In the genomic region with DNA sequence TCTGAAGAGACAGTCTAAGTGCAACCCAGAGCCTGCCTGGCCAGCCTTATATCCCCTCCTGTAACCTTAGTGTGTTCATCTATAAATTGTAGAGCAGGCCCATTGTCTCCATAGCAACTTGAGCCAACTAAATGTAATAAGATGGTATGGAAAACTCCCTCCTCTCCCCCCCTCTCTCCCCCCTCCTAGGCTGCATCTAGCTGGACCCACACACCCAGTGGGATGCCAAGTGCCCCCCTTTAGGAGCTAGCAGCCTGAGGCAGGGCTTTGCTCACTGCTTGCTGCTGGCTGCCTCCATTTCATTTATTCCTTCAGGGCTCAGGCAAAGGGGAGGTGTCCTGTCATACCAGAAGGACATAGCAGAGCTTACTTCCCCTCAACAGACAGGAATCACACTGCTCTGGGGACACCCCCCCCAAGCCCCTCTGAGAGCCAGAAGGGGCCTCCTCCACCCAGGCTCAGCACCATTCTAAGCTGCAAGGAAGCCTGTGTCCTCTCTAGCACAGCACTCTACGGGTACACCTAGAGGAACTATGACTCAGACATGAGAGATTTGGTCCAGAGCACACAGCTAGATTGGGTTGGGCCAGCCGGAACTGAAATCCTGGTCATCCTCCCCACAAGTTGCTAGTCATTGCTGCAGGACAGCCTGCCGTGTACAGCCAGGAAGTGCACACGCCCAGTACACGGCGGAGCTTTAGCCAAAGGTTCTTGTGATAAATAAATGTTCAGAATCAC, we compare ENCODE assay signal across 18 mouse cellular contexts. TPM values are rescaled to one million over a fixed set of nuclear protein-coding genes. Genes with fewer than 3 reads are reported as not detected.
DNase-seq lines count a peak whose midpoint lies in the region; ATAC-seq lines count a peak whose summit lies in the region.
"Had no signal": no experiment of that assay in that cellular context is flagged by ENCODE, and none has a peak within 500 bp of the region (broad histone marks: within the 10 kb centered on the region; RNA-seq: fewer than 3 reads in every experiment).

No protein-coding gene starts in this region.

- peak; percentile 21; the same call in 1 of the 2 replicates for ATAC-seq in hindbrain, embryonic 14.5 days (ENCODE audit: low FRiP score)
- no peak for ATAC-seq in hindbrain, embryonic 13.5 days (ENCODE audit: low FRiP score)
- peak; percentile 27; the same call in 1 of the 2 replicates for ATAC-seq in forebrain, embryonic 16.5 days
- peak; percentile 29 for ATAC-seq in midbrain, embryonic 16.5 days
- ATAC-seq: inflammation-experienced regulatory T-cells, adult 6 months had no signal

- WGBS in hindbrain, embryonic 14.5 days: 80% methylated on average over 6 of the region's 6 CpGs
- WGBS in hindbrain, embryonic 13.5 days: 82% methylated on average over 6 of the region's 6 CpGs
- 86% methylated on average over 6 of the region's 6 CpGs for WGBS in forebrain, embryonic 16.5 days
- WGBS in midbrain, embryonic 16.5 days: 82% methylated on average over 6 of the region's 6 CpGs

- no peak overlapping the region for H3K4me3 ChIP-seq in hindbrain, embryonic 14.5 days (replicated peaks; ENCODE audit: low read length)
- H3K4me3 ChIP-seq in hindbrain, embryonic 13.5 days: no peak overlapping the region
- H3K4me3 ChIP-seq in forebrain, embryonic 16.5 days (replicated peaks; ENCODE audit: low read length): no peak overlapping the region
- H3K4me3 ChIP-seq in midbrain, embryonic 16.5 days (ENCODE audit: low read depth, low read length): no peak overlapping the region
- H3K4me3 ChIP-seq: embryonic facial prominence, embryonic 15.5 days had no signal

- H3K4me2 ChIP-seq in hindbrain, embryonic 14.5 days (replicated peaks): no peak overlapping the region
- no peak overlapping the region for H3K4me2 ChIP-seq in hindbrain, embryonic 13.5 days
- no peak overlapping the region for H3K4me2 ChIP-seq in forebrain, embryonic 16.5 days (ENCODE audit: low read length)
- H3K4me2 ChIP-seq in midbrain, embryonic 16.5 days (ENCODE audit: low read length): no peak overlapping the region
- H3K4me2 ChIP-seq: embryonic facial prominence, embryonic 15.5 days; liver, embryonic 11.5 days had no signal

- H3K36me3 ChIP-seq in hindbrain, embryonic 14.5 days (replicated peaks; ENCODE audit: control insufficient read depth, insufficient read depth): no peaks in the 10 kb centered on the region
- no peaks in the 10 kb centered on the region for H3K36me3 ChIP-seq in hindbrain, embryonic 13.5 days
- H3K36me3 ChIP-seq in forebrain, embryonic 16.5 days (ENCODE audit: control insufficient read depth, insufficient read depth): no peaks in the 10 kb centered on the region
- no peaks in the 10 kb centered on the region for H3K36me3 ChIP-seq in midbrain, embryonic 16.5 days (ENCODE audit: control insufficient read depth, insufficient read depth, low read length)
- H3K36me3 ChIP-seq: embryonic facial prominence, embryonic 15.5 days had no signal

- no peak for DNase-seq in hindbrain, embryonic 14.5 days (ENCODE audit: low spot score)
- peak; percentile 12 for DNase-seq in 416B (ENCODE audit: low read depth)
- DNase-seq in adrenal gland, adult (ENCODE audit: inconsistent age in 2 of 2, low spot score in 1 of 2): no peak
- no peak for DNase-seq in spleen, postnatal 36 days (ENCODE audit: low spot score in 2 of 2)
- DNase-seq in cerebellum, adult 9-10 months: no peak
- DNase-seq: cerebellum, postnatal 10 days; embryo, embryonic 11 days; gastrocnemius, postnatal 10 days; left cerebral cortex, postnatal 4 days; lung, adult 2 months; lung, postnatal 36 days had no signal

- H3K27ac ChIP-seq in hindbrain, embryonic 14.5 days: no peak overlapping the region
- no peak overlapping the region for H3K27ac ChIP-seq in hindbrain, embryonic 13.5 days
- H3K27ac ChIP-seq in forebrain, embryonic 16.5 days (ENCODE audit: low read length): no peak overlapping the region
- no peak overlapping the region for H3K27ac ChIP-seq in midbrain, embryonic 16.5 days (ENCODE audit: low read length)
- H3K27ac ChIP-seq: embryonic facial prominence, embryonic 15.5 days; kidney, postnatal 0 days had no signal

- no peaks in the 10 kb centered on the region for H3K4me1 ChIP-seq in hindbrain, embryonic 14.5 days (replicated peaks; ENCODE audit: control insufficient read depth, insufficient read depth, low read length)
- H3K4me1 ChIP-seq in hindbrain, embryonic 13.5 days (replicated peaks): peaks cover 13% of the 10 kb centered on the region
- H3K4me1 ChIP-seq in forebrain, embryonic 16.5 days (replicated peaks; ENCODE audit: control insufficient read depth, insufficient read depth, low read length): peaks cover 7% of the 10 kb centered on the region; the same call in 1 of the 2 replicates
- H3K4me1 ChIP-seq in midbrain, embryonic 16.5 days (ENCODE audit: control insufficient read depth, insufficient read depth, low read length): peaks cover 4% of the 10 kb centered on the region; the same call in 1 of the 2 replicates
- H3K4me1 ChIP-seq: embryonic facial prominence, embryonic 15.5 days had no signal

- H3K9ac ChIP-seq in hindbrain, embryonic 14.5 days: no peak overlapping the region
- no peak overlapping the region for H3K9ac ChIP-seq in hindbrain, embryonic 13.5 days
- no peak overlapping the region for H3K9ac ChIP-seq in forebrain, embryonic 16.5 days (replicated peaks; ENCODE audit: low read depth, low read length)
- H3K9ac ChIP-seq in midbrain, embryonic 16.5 days (ENCODE audit: low read depth, low read length): no peak overlapping the region
- H3K9ac ChIP-seq: embryonic facial prominence, embryonic 15.5 days had no signal

- H3K9me3 ChIP-seq in hindbrain, embryonic 14.5 days (ENCODE audit: control insufficient read depth, low read length): no peaks in the 10 kb centered on the region
- H3K9me3 ChIP-seq in hindbrain, embryonic 13.5 days: no peaks in the 10 kb centered on the region
- H3K9me3 ChIP-seq in forebrain, embryonic 16.5 days (ENCODE audit: control insufficient read depth, low read length): no peaks in the 10 kb centered on the region
- no peaks in the 10 kb centered on the region for H3K9me3 ChIP-seq in midbrain, embryonic 16.5 days (replicated peaks; ENCODE audit: control insufficient read depth, low read length, poor library complexity, severe bottlenecking)
- H3K9me3 ChIP-seq: embryonic facial prominence, embryonic 15.5 days had no signal

- peaks cover 38% of the 10 kb centered on the region for H3K27me3 ChIP-seq in hindbrain, embryonic 14.5 days (ENCODE audit: control insufficient read depth, insufficient read depth, low read length)
- peaks cover 70% of the 10 kb centered on the region for H3K27me3 ChIP-seq in hindbrain, embryonic 13.5 days
- H3K27me3 ChIP-seq in forebrain, embryonic 16.5 days (replicated peaks; ENCODE audit: control insufficient read depth, insufficient read depth, low read length): peaks cover 3% of the 10 kb centered on the region; the same call in 1 of the 2 replicates
- peaks cover 16% of the 10 kb centered on the region for H3K27me3 ChIP-seq in midbrain, embryonic 16.5 days (ENCODE audit: control insufficient read depth, insufficient read depth, low read depth, low read length)

RNA-seq across cellular contexts. Expression of gene Pja1, which starts 45.2 kb away (rescaled TPM):
- polyA plus RNA-seq in hindbrain, embryonic 14.5 days (2014; fragmentation: Nextera tagmentation; extraction: Ambion mirVana): 315 and 348 TPM in 2 replicates
- polyA plus RNA-seq in hindbrain, embryonic 13.5 days (2015; fragmentation: Nextera tagmentation; extraction: Ambion mirVana): 327 and 330 TPM in 2 replicates
- 408 and 409 TPM in 2 replicates for polyA plus RNA-seq in forebrain, embryonic 16.5 days (2015; fragmentation: Nextera tagmentation; extraction: Ambion mirVana)
- polyA plus RNA-seq in midbrain, embryonic 16.5 days (2015; fragmentation: Nextera tagmentation; extraction: Ambion mirVana): 431 and 432 TPM in 2 replicates
